Mouse (Mus musculus) myocyte (in vitro differentiated cells): ENCODE results near the gene Prrc2a.

ENCODE experiments used
- CEBPB ChIP-seq: IDR thresholded peaks from 2 replicates; pipeline ENCODE4 v1.6.1; 2011; ENCODE audit warnings: mild to moderate bottlenecking, moderate library complexity; ENCODE audit not compliant: poor library complexity, insufficient read depth, severe bottlenecking
- E2F4 ChIP-seq: IDR thresholded peaks from one replicate; pipeline ENCODE4 v1.6.1; 2011; ENCODE audit warnings: mild to moderate bottlenecking, control low read depth, moderate library complexity; ENCODE audit not compliant: insufficient read depth
- MAX ChIP-seq: IDR thresholded peaks from one replicate; pipeline ENCODE4 v1.6.1; 2011; ENCODE audit warnings: low read depth, mild to moderate bottlenecking, control low read depth
- MYOD1 ChIP-seq, 3 experiments: IDR thresholded peaks; one replicate each; pipeline ENCODE4 v1.6.1; 2011; ENCODE audit warnings: control low read depth in 2 of 3, low read depth in 2 of 3, mild to moderate bottlenecking in 2 of 3, moderate library complexity in 1 of 3; ENCODE audit not compliant: insufficient read length in 2 of 3, control insufficient read depth in 1 of 3
- POLR2A ChIP-seq: IDR thresholded peaks from one replicate; pipeline ENCODE4 v1.6.1; 2011; ENCODE audit warnings: low read depth, mild to moderate bottlenecking, control low read depth, moderate library complexity; ENCODE audit not compliant: insufficient read length
- TCF12 ChIP-seq: IDR thresholded peaks from one replicate; pipeline ENCODE4 v1.6.1; 2011; ENCODE audit warnings: mild to moderate bottlenecking, control low read depth; ENCODE audit not compliant: poor library complexity, insufficient read depth, severe bottlenecking
- TCF3 ChIP-seq: IDR thresholded peaks from one replicate; pipeline ENCODE4 v1.6.1; 2011; ENCODE audit warnings: low read depth, control low read depth; ENCODE audit not compliant: insufficient read length
- USF1 ChIP-seq: IDR thresholded peaks from one replicate; pipeline ENCODE4 v1.6.1; 2011; ENCODE audit warnings: low read depth, mild to moderate bottlenecking, control low read depth, moderate library complexity

GRCm38 (mm10) chr17:35168541-35169207 is 4.0 kb upstream of the Prrc2a start:
- TF ChIP-seq POLR2A (no peak), E2F4 (no peak), MYOD1 (IDR thresholded peaks at IDR 0.05; ENCODE audit: control insufficient read depth in 1 of 3, insufficient read length in 2 of 3, low read depth in 2 of 3) (no peak), CEBPB (no peak), TCF12 (no peak), MAX (no peak), TCF3 (no peak), USF1 (no peak)
